Mouse (Mus musculus) C2C12 (cell line): ENCODE measurements around the gene Gtf2i. TPM values are rescaled to one million over a fixed set of nuclear protein-coding genes. Genes with fewer than 3 reads are reported as not detected.

Experiments used
- H3K27me3 ChIP-seq: one replicate; pipeline ENCODE4 v1.6.1; 2011; ENCODE audit not compliant: control insufficient read depth, insufficient read depth, insufficient read length
- H3K36me3 ChIP-seq: one replicate; pipeline ENCODE4 v1.6.1; 2011; ENCODE audit not compliant: control insufficient read depth, insufficient read depth
- H3K4me3 ChIP-seq: one replicate; pipeline ENCODE4 v1.5.1; 2011; ENCODE audit warnings: mild to moderate bottlenecking, control low read depth; ENCODE audit not compliant: poor library complexity, insufficient read depth, severe bottlenecking
- H3K79me2 ChIP-seq: one replicate; pipeline ENCODE4 v1.6.1; 2011; ENCODE audit not compliant: control insufficient read depth, insufficient read depth
- H3K79me3 ChIP-seq: one replicate; pipeline ENCODE4 v1.6.1; 2011; ENCODE audit warnings: low read depth, control low read depth
- H3ac ChIP-seq: one replicate; pipeline ENCODE3; 2011; ENCODE audit warnings: low read depth; ENCODE audit not compliant: control insufficient read depth, insufficient read length
- CEBPB ChIP-seq: IDR thresholded peaks from one replicate; pipeline ENCODE4 v1.6.1; 2011; ENCODE audit warnings: low read depth, mild to moderate bottlenecking, control low read depth, moderate library complexity
- CTCF ChIP-seq: IDR thresholded peaks from one replicate; pipeline ENCODE4 v1.5.1; 2011; ENCODE audit not compliant: control insufficient read depth, insufficient read depth, insufficient read length
- FOSL1 ChIP-seq: IDR thresholded peaks from one replicate; pipeline ENCODE4 v1.8.0; 2011; ENCODE audit warnings: mild to moderate bottlenecking, low read length; ENCODE audit not compliant: poor library complexity, insufficient read depth, severe bottlenecking
- MAX ChIP-seq: IDR thresholded peaks from one replicate; pipeline ENCODE4 v1.6.1; 2011; ENCODE audit warnings: mild to moderate bottlenecking, control low read depth
- MYOD1 ChIP-seq: IDR thresholded peaks from one replicate; pipeline ENCODE4 v1.6.1; 2011; ENCODE audit warnings: low read depth; ENCODE audit not compliant: control insufficient read depth, insufficient read length
- MYOG ChIP-seq: IDR thresholded peaks from one replicate; pipeline ENCODE4 v1.6.1; 2011; ENCODE audit not compliant: control insufficient read depth, insufficient read length; ENCODE audit errors: extremely low read depth
- USF1 ChIP-seq: IDR thresholded peaks from one replicate; pipeline ENCODE4 v1.6.1; 2011; ENCODE audit warnings: low read depth, mild to moderate bottlenecking, control low read depth, moderate library complexity
- polyA plus RNA-seq: library from polyadenylated mRNA; unstranded; fragments of >200 nt; fragmentation: generic; extraction: Trizol; gene quantifications from one replicate; pipeline ENCODE4 v1.2.1, GENCODE M21; 2012; ENCODE audit warnings: missing spikeins

The Gtf2i gene
- polyA plus RNA-seq, 1 experiment, result 75.9 TPM

GRCm38 (mm10) chr5:134243661-134244436, 70.7 kb downstream of the Gtf2i start:
- Histone ChIP-seq H3ac (no peak overlapping the region), H3K79me2 (no peaks in the 10 kb centered on the region), H3K79me3 (no peaks in the 10 kb centered on the region), H3K27me3 (no peaks in the 10 kb centered on the region), H3K36me3 (peaks cover 92% of the 10 kb centered on the region), H3K4me3 (no peak overlapping the region)
- TF ChIP-seq MYOG, result no peak
- TF ChIP-seq FOSL1, result no peak
- no peak for TF ChIP-seq MAX
- no peak for TF ChIP-seq USF1
- TF ChIP-seq CEBPB, result no peak
- no peak for TF ChIP-seq MYOD1
- TF ChIP-seq CTCF, result no peak

GRCm38 (mm10) chr5:134241831-134242230, 72.7 kb downstream of the Gtf2i start:
- no peak overlapping the region for H3K4me3 ChIP-seq
- H3K27me3 ChIP-seq, result no peaks in the 10 kb centered on the region
- H3ac ChIP-seq, result no peak overlapping the region
- H3K79me3 ChIP-seq, result no peaks in the 10 kb centered on the region
- H3K36me3 ChIP-seq, result peaks cover 91% of the 10 kb centered on the region
- no peak for TF ChIP-seq MYOD1
- TF ChIP-seq FOSL1, result no peak
- TF ChIP-seq MYOG, result no peak
- no peaks in the 10 kb centered on the region for H3K79me2 ChIP-seq

DNA sequence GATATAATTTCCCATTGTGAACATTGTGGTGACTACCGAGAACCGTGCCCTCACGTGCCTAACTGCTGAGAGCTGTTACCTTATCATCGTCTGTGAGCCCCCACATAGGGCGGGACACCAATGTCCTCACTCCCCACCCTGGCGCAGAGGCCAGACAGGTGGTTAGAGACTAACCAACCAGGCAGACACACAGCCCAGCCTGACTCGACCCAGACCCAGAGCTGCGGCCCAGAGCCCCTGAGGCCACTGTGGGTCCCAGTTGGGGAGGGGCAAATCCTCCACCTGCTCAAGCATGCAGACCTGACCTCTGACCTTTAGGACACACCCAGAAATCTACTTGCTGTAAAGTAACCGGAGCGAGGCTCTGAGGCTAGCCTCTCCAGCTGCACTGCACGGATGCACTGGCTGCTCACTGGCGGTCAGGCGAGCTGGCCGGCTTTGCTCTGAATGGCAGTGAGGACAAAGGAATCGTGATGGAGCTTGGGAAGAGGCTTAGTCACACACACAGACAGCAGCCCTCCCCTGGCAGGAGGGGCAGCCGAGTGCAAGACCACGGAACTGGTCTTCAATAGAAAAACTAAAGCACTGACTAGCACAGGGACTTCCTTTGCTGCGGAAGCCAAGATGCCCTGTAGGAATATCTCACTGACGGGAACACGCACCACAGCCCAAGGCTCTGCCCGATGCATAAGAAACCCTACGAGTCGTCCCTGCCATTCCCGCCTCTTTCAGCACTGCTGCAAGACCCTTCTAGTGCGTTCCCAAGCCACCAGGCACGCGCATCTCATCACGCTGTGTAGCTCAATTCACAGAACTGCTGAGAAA, 76.4 kb downstream of the Gtf2i start:
- no peak for TF ChIP-seq MYOG
- no peak for TF ChIP-seq USF1
- H3K4me3 ChIP-seq, result no peak overlapping the region
- H3K36me3 ChIP-seq, result peaks cover 63% of the 10 kb centered on the region
- no peaks in the 10 kb centered on the region for H3K79me2 ChIP-seq
- no peaks in the 10 kb centered on the region for H3K79me3 ChIP-seq
- H3K27me3 ChIP-seq, result no peaks in the 10 kb centered on the region
- no peak overlapping the region for H3ac ChIP-seq

DNA sequence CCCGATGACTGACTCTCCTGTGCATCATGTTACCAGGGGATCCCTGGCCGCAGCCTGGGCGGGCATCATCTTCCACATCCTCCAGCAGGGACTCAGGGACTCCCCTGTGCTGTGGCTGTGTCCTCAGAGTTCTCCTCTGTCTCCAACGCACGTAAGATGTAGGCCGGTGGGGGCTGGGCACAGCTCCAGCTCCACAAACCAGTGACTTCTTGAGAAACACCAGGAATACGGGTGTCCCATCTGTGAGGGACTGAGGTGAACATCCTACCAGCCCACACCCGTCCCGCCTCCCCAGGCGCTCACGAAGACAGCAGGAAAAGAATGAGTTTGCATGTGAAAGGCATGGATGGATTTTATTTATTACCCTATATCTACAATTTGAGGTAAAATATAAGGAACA, 77.1 kb downstream of the Gtf2i start:
- Histone ChIP-seq H3K4me3 (no peak overlapping the region), H3K27me3 (no peaks in the 10 kb centered on the region), H3ac (no peak overlapping the region), H3K79me2 (no peaks in the 10 kb centered on the region), H3K79me3 (no peaks in the 10 kb centered on the region), H3K36me3 (peaks cover 57% of the 10 kb centered on the region)
- TF ChIP-seq CEBPB (no peak), MYOD1 (no peak), MAX (no peak), FOSL1 (no peak), USF1 (no peak), CTCF (no peak), MYOG (no peak)

DNA sequence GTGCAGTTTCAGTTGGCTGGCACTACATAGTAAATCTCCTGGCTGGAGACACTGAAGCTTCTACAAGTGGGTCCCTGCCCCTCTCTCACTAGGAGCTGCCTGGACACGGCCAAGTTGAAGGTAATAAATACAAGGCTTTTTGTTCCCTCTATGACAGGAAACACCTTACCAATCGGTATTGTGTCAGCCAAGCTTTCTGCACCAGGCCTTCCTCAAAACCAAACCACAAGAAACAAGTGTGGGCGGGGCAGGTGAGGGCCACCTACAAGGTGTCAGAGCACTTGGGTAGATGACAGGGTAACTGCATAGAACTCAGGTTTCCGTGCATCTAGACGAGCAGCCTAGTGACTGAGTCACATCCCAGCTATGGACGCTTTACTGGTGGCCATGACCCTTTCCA, 77.8 kb downstream of the Gtf2i start:
- TF ChIP-seq MYOG, result no peak
- no peak for TF ChIP-seq CEBPB
- TF ChIP-seq USF1, result no peak
- TF ChIP-seq FOSL1, result no peak
- no peak for TF ChIP-seq MYOD1
- TF ChIP-seq MAX, result no peak
- no peak for TF ChIP-seq CTCF
- H3ac ChIP-seq, result no peak overlapping the region
- no peaks in the 10 kb centered on the region for H3K79me3 ChIP-seq
- no peak overlapping the region for H3K4me3 ChIP-seq
- no peaks in the 10 kb centered on the region for H3K27me3 ChIP-seq
- H3K79me2 ChIP-seq, result no peaks in the 10 kb centered on the region
- H3K36me3 ChIP-seq, result peaks cover 50% of the 10 kb centered on the region

DNA sequence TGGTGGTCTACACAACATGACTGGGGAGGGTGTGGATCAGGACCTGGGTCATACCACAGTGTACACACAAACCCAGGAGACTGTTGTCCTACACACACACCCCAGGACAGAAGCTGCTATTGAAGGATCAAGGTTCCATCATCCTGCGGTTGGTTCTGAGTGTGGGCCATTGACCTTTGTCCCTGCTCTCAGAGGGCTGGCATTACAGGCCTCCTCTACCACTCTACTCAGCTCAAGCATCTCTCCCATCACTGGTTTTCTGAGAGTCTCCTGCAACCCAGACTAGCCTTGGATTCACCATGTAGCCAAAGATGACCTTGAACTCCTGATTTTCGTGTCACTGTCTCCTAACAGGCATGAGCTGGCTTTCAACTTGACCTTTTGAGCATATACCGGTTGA, 78.3 kb downstream of the Gtf2i start:
- Histone ChIP-seq H3K27me3 (no peaks in the 10 kb centered on the region), H3K79me3 (no peaks in the 10 kb centered on the region), H3K36me3 (peaks cover 44% of the 10 kb centered on the region), H3K4me3 (no peak overlapping the region), H3ac (no peak overlapping the region), H3K79me2 (no peaks in the 10 kb centered on the region)
- TF ChIP-seq USF1 (no peak), MAX (no peak), FOSL1 (no peak), MYOD1 (no peak), MYOG (no peak), CTCF (no peak), CEBPB (no peak)
